Mouse (Mus musculus) heart, embryonic 11.5 days (tissue): ENCODE data around the gene Gm48551. TPM values are rescaled to one million over a fixed set of nuclear protein-coding genes. Genes with fewer than 3 reads are reported as not detected.

ENCODE experiments used
- ATAC-seq: fragments of 200-750 bp; cut with Nextera tagmentation; replicated peaks from 2 replicates; pipeline ENCODE4 v1.8.0; 2017; ENCODE audit warnings: moderate library complexity; ENCODE audit not compliant: insufficient number of reproducible peaks, low FRiP score, low TSS enrichment
- H3K27ac ChIP-seq: fragments of 300-500 bp; sonication (generic); 2 replicates; pipeline ENCODE4 v1.5.1; 2014; ENCODE audit warnings: mild to moderate bottlenecking, low read depth, low read length
- H3K27me3 ChIP-seq: fragments of 300-500 bp; sonication (generic); 2 replicates; pipeline ENCODE4 v1.6.1; 2014; ENCODE audit warnings: mild to moderate bottlenecking, low read length, mixed read lengths; ENCODE audit not compliant: control insufficient read depth, insufficient read depth
- H3K36me3 ChIP-seq: fragments of 300-500 bp; sonication (generic); 2 replicates; pipeline ENCODE4 v1.6.1; 2014; ENCODE audit warnings: mild to moderate bottlenecking, low read length, moderate library complexity, mixed read lengths; ENCODE audit not compliant: control insufficient read depth, insufficient read depth
- H3K4me1 ChIP-seq: fragments of 300-500 bp; sonication (generic); 2 replicates; pipeline ENCODE4 v1.6.1; 2014; ENCODE audit warnings: low read length; ENCODE audit not compliant: control insufficient read depth, insufficient read depth
- H3K4me2 ChIP-seq: fragments of 300-500 bp; sonication (generic); 2 replicates; pipeline ENCODE4 v1.6.1; 2014; ENCODE audit warnings: mild to moderate bottlenecking, moderate library complexity
- H3K4me3 ChIP-seq: fragments of 300-500 bp; sonication (generic); 2 replicates; pipeline ENCODE4 v1.5.1; 2014; ENCODE audit warnings: low read depth, low read length
- H3K9ac ChIP-seq: fragments of 300-500 bp; sonication (generic); 2 replicates; pipeline ENCODE4 v1.6.1; 2014; ENCODE audit warnings: mild to moderate bottlenecking, low read depth, low read length, moderate library complexity
- H3K9me3 ChIP-seq: fragments of 300-500 bp; sonication (generic); replicated peaks from 2 replicates; pipeline ENCODE4 v1.6.1; 2016; ENCODE audit warnings: low read length; ENCODE audit not compliant: control insufficient read depth
- WGBS: fragments of 180-500 bp; shearing (Covaris S2); extraction: QIAGEN DNeasy Blood & Tissue Kit; methylation state at CpG from one replicate; pipeline ENCODE4 v1.1.7; 2014; ENCODE audit not compliant: insufficient replicate concordance; 5-methylcytosine and 5-hydroxymethylcytosine counted together
- polyA plus RNA-seq: library from polyadenylated mRNA; unstranded; fragments of >200 nt; fragmentation: Nextera tagmentation; extraction: Ambion mirVana; gene quantifications from 2 replicates; pipeline ENCODE4 v1.2.1, GENCODE M21; 2014

Gm48551 gene
- polyA plus RNA-seq, 1 experiment from 2014 or later, result 1.4 TPM

- Histone ChIP-seq H3K36me3 (no peaks in the 10 kb centered on the region), H3K9ac (peak overlapping the region; percentile 72), H3K27ac (peak overlapping the region; percentile 58), H3K4me2 (peak overlapping the region; percentile 97), H3K27me3 (peaks cover 20% of the 10 kb centered on the region), H3K4me1 (peaks cover 31% of the 10 kb centered on the region), H3K4me3 (peak overlapping the region; percentile 68), H3K9me3 (no peaks in the 10 kb centered on the region)
- peak; percentile 19; the same call in 1 of the 2 replicates for ATAC-seq
- WGBS, result under 1% methylated on average over 57 of the region's 89 CpGs
Observed at GRCm38 (mm10) chr10:81430141-81430830, 46.0 kb downstream of the Gm48551 start.

GRCm38 (mm10) chr10:81430831-81431525 is 46.7 kb downstream of the Gm48551 start:
- Histone ChIP-seq H3K27me3 (peaks cover 16% of the 10 kb centered on the region), H3K4me1 (peaks cover 27% of the 10 kb centered on the region), H3K4me2 (peak overlapping the region; percentile 97)

GRCm38 (mm10) chr10:81431526-81432168 is 47.4 kb downstream of the Gm48551 start:
- H3K4me1 ChIP-seq, result peaks cover 25% of the 10 kb centered on the region

More at GRCm38 (mm10) chr10:81430831-81431525, 46.7 kb downstream of the Gm48551 start:
- no peaks in the 10 kb centered on the region for H3K9me3 ChIP-seq
- H3K4me3 ChIP-seq, result peak overlapping the region; percentile 68
- H3K27ac ChIP-seq, result peak overlapping the region; percentile 58
- no peak for ATAC-seq
- peak overlapping the region; percentile 72 for H3K9ac ChIP-seq
- H3K36me3 ChIP-seq, result no peaks in the 10 kb centered on the region
- 2% methylated on average over 48 of the region's 70 CpGs for WGBS

GRCm38 (mm10) chr10:81432169-81432867 is 48.1 kb downstream of the Gm48551 start:
- H3K4me1 ChIP-seq, result peaks cover 20% of the 10 kb centered on the region
- WGBS, result 62% methylated on average over 21 of the region's 21 CpGs
- no peak for ATAC-seq
- H3K9me3 ChIP-seq, result no peaks in the 10 kb centered on the region
- H3K27me3 ChIP-seq, result peaks cover 16% of the 10 kb centered on the region
- no peak overlapping the region for H3K9ac ChIP-seq
- H3K4me2 ChIP-seq, result peak overlapping the region; percentile 61
- H3K27ac ChIP-seq, result no peak overlapping the region
- 0 out of 2 replicates have a peak overlapping the region, but pooled peaks have one; percentile 12 for H3K4me3 ChIP-seq
- H3K36me3 ChIP-seq, result no peaks in the 10 kb centered on the region

More at GRCm38 (mm10) chr10:81431526-81432168, 47.4 kb downstream of the Gm48551 start:
- peaks cover 16% of the 10 kb centered on the region for H3K27me3 ChIP-seq
- H3K27ac ChIP-seq, result no peak overlapping the region
- H3K4me2 ChIP-seq, result peak overlapping the region; percentile 97
- ATAC-seq, result no peak
- H3K9ac ChIP-seq, result no peak overlapping the region
- no peaks in the 10 kb centered on the region for H3K36me3 ChIP-seq
- 21% methylated on average over 15 of the region's 15 CpGs for WGBS
- H3K4me3 ChIP-seq, result peak overlapping the region; percentile 68
- no peaks in the 10 kb centered on the region for H3K9me3 ChIP-seq

GRCm38 (mm10) chr10:81432868-81433262 is 48.6 kb downstream of the Gm48551 start:
- Histone ChIP-seq H3K4me3 (peak overlapping the region; percentile 22), H3K9ac (no peak overlapping the region), H3K27me3 (peaks cover 13% of the 10 kb centered on the region), H3K36me3 (no peaks in the 10 kb centered on the region), H3K4me1 (peaks cover 17% of the 10 kb centered on the region), H3K4me2 (peak overlapping the region; percentile 61), H3K9me3 (no peaks in the 10 kb centered on the region), H3K27ac (no peak overlapping the region)
- peak; percentile 66 for ATAC-seq
- WGBS, result 5% methylated on average over 17 of the region's 17 CpGs

GRCm38 (mm10) chr10:81433541-81434289 is 49.4 kb downstream of the Gm48551 start:
- Histone ChIP-seq H3K27me3 (peaks cover 10% of the 10 kb centered on the region), H3K4me1 (peaks cover 17% of the 10 kb centered on the region), H3K9me3 (no peaks in the 10 kb centered on the region), H3K27ac (no peak overlapping the region), H3K4me3 (no peak overlapping the region), H3K36me3 (no peaks in the 10 kb centered on the region), H3K9ac (no peak overlapping the region), H3K4me2 (no peak overlapping the region)
- WGBS, result 68% methylated on average over 26 of the region's 26 CpGs
- ATAC-seq, result no peak

GRCm38 (mm10) chr10:81434361-81435263 is 50.3 kb downstream of the Gm48551 start:
- Histone ChIP-seq H3K4me2 (no peak overlapping the region), H3K9ac (no peak overlapping the region), H3K27ac (no peak overlapping the region), H3K4me3 (no peak overlapping the region), H3K4me1 (peaks cover 13% of the 10 kb centered on the region), H3K36me3 (no peaks in the 10 kb centered on the region), H3K27me3 (peaks cover 10% of the 10 kb centered on the region), H3K9me3 (no peaks in the 10 kb centered on the region)
- 54% methylated on average over 15 of the region's 15 CpGs for WGBS
- ATAC-seq, result no peak
